Mouse (Mus musculus): ENCODE measurements around the gene Rgl1. TPM values are rescaled to one million over a fixed set of nuclear protein-coding genes. Genes with fewer than 3 reads are reported as not detected.
"Not testable (repeated sequence)": the region's sequence is repeated elsewhere in the genome, so short reads cannot be mapped to it uniquely, and the experiment has no call there.

The Rgl1 gene
- polyA plus RNA-seq, 1 experiment from 2014 or later: 54.1 TPM

- Histone ChIP-seq H3K4me1 (peaks cover 27% of the 10 kb centered on the region), H3K4me3 (no peak overlapping the region), H3K36me3 (no peaks in the 10 kb centered on the region), H3K9me3 (no peaks in the 10 kb centered on the region), H3K27me3 (replicated peaks) (no peaks in the 10 kb centered on the region), H3K27ac (replicated peaks) (no peak overlapping the region), H3K4me2 (no peak overlapping the region), H3K9ac (no peak overlapping the region)
- no peak for ATAC-seq (ENCODE audit: extremely low read depth, insufficient number of reproducible peaks, low FRiP score, low TSS enrichment)
- whole genome bisulfite sequencing: 86% methylated on average over 1 of the region's 1 CpGs
These were observed 114.7 kb downstream of the Rgl1 start for GRCm38 (mm10) chr1:152651495-152651874.

GRCm38 (mm10) chr1:152650856-152651494, 115.2 kb downstream of the Rgl1 start:
- Histone ChIP-seq H3K9ac (no peak overlapping the region), H3K36me3 (no peaks in the 10 kb centered on the region), H3K27ac (replicated peaks) (no peak overlapping the region), H3K27me3 (replicated peaks) (no peaks in the 10 kb centered on the region), H3K4me1 (peaks cover 27% of the 10 kb centered on the region), H3K4me3 (no peak overlapping the region), H3K9me3 (no peaks in the 10 kb centered on the region), H3K4me2 (no peak overlapping the region)
- ATAC-seq (ENCODE audit: extremely low read depth, insufficient number of reproducible peaks, low FRiP score, low TSS enrichment): peak; percentile 19; the same call in 1 of the 2 replicates
- 83% methylated on average over 6 of the region's 6 CpGs for WGBS

GRCm38 (mm10) chr1:152648052-152648451, 118.1 kb downstream of the Rgl1 start:
- Histone ChIP-seq H3K27ac (replicated peaks) (no peak overlapping the region), H3K4me3 (no peak overlapping the region), H3K4me1 (peaks cover 27% of the 10 kb centered on the region), H3K36me3 (no peaks in the 10 kb centered on the region), H3K27me3 (replicated peaks) (no peaks in the 10 kb centered on the region), H3K4me2 (no peak overlapping the region), H3K9me3 (no peaks in the 10 kb centered on the region), H3K9ac (no peak overlapping the region)
- ATAC-seq (ENCODE audit: extremely low read depth, insufficient number of reproducible peaks, low FRiP score, low TSS enrichment): no peak
- WGBS: 61% methylated on average over 5 of the region's 5 CpGs

GRCm38 (mm10) chr1:152642207-152642606, 123.9 kb downstream of the Rgl1 start:
- WGBS: 80% methylated on average over 10 of the region's 10 CpGs
- not testable (repeated sequence) for H3K27me3 ChIP-seq (replicated peaks); H3K9me3 ChIP-seq; H3K4me2 ChIP-seq; H3K4me3 ChIP-seq; H3K9ac ChIP-seq; H3K36me3 ChIP-seq; ATAC-seq (ENCODE audit: extremely low read depth, insufficient number of reproducible peaks, low FRiP score, low TSS enrichment); H3K27ac ChIP-seq (replicated peaks)
- peaks cover 22% of the 10 kb centered on the region for H3K4me1 ChIP-seq

GRCm38 (mm10) chr1:152640195-152640981, 125.8 kb downstream of the Rgl1 start:
- Histone ChIP-seq H3K36me3 (no peaks in the 10 kb centered on the region), H3K9me3 (no peaks in the 10 kb centered on the region), H3K9ac (peak overlapping the region; percentile 42; the same call in 1 of the 2 replicates), H3K4me3 (no peak overlapping the region), H3K27ac (replicated peaks) (peak overlapping the region; percentile 92), H3K4me2 (peak overlapping the region; percentile 18), H3K4me1 (peaks cover 27% of the 10 kb centered on the region), H3K27me3 (replicated peaks) (no peaks in the 10 kb centered on the region)
- 32% methylated on average over 11 of the region's 11 CpGs for WGBS
- peak; percentile 71; the same call in 1 of the 2 replicates for ATAC-seq (ENCODE audit: extremely low read depth, insufficient number of reproducible peaks, low FRiP score, low TSS enrichment)

- Histone ChIP-seq H3K36me3 (no peaks in the 10 kb centered on the region), H3K27ac (replicated peaks) (no peak overlapping the region), H3K4me2 (no peak overlapping the region), H3K4me3 (no peak overlapping the region), H3K4me1 (peaks cover 27% of the 10 kb centered on the region), H3K9ac (no peak overlapping the region), H3K27me3 (replicated peaks) (no peaks in the 10 kb centered on the region), H3K9me3 (no peaks in the 10 kb centered on the region)
- no peak for ATAC-seq (ENCODE audit: extremely low read depth, insufficient number of reproducible peaks, low FRiP score, low TSS enrichment)
- WGBS: 83% methylated on average over 7 of the region's 7 CpGs
These were observed 126.8 kb downstream of the Rgl1 start for GRCm38 (mm10) chr1:152639344-152639743.

- WGBS: 75% methylated on average over 5 of the region's 5 CpGs
These were observed 131.5 kb downstream of the Rgl1 start for GRCm38 (mm10) chr1:152634638-152635037.

GRCm38 (mm10) chr1:152629780-152630179, 136.4 kb downstream of the Rgl1 start:
- no peak overlapping the region for H3K9ac ChIP-seq
- no peak overlapping the region for H3K27ac ChIP-seq (replicated peaks)
- H3K36me3 ChIP-seq: no peaks in the 10 kb centered on the region
- no peaks in the 10 kb centered on the region for H3K27me3 ChIP-seq (replicated peaks)
- 78% methylated on average over 3 of the region's 3 CpGs for WGBS
- ATAC-seq (ENCODE audit: extremely low read depth, insufficient number of reproducible peaks, low FRiP score, low TSS enrichment): no peak
- no peak overlapping the region for H3K4me3 ChIP-seq
- no peaks in the 10 kb centered on the region for H3K9me3 ChIP-seq
- H3K4me1 ChIP-seq: peaks cover 16% of the 10 kb centered on the region
- no peak overlapping the region for H3K4me2 ChIP-seq

More at GRCm38 (mm10) chr1:152634638-152635037, 131.5 kb downstream of the Rgl1 start:
- Histone ChIP-seq H3K4me1 (peaks cover 5% of the 10 kb centered on the region), H3K27me3 (replicated peaks) (no peaks in the 10 kb centered on the region), H3K36me3 (no peaks in the 10 kb centered on the region), H3K4me3 (no peak overlapping the region), H3K9ac (no peak overlapping the region), H3K27ac (replicated peaks) (no peak overlapping the region), H3K9me3 (no peaks in the 10 kb centered on the region), H3K4me2 (no peak overlapping the region)
- ATAC-seq (ENCODE audit: extremely low read depth, insufficient number of reproducible peaks, low FRiP score, low TSS enrichment): no peak

GRCm38 (mm10) chr1:152625651-152626050, 140.5 kb downstream of the Rgl1 start:
- Histone ChIP-seq H3K9me3 (no peaks in the 10 kb centered on the region), H3K27me3 (replicated peaks) (no peaks in the 10 kb centered on the region), H3K4me2 (peak overlapping the region; percentile 80), H3K27ac (replicated peaks) (peak overlapping the region; percentile 98), H3K4me1 (peaks cover 47% of the 10 kb centered on the region), H3K36me3 (peaks cover 13% of the 10 kb centered on the region; the same call in 1 of the 2 replicates), H3K9ac (peak overlapping the region; percentile 95), H3K4me3 (peak overlapping the region; percentile 73)
- ATAC-seq (ENCODE audit: extremely low read depth, insufficient number of reproducible peaks, low FRiP score, low TSS enrichment): no peak

GRCm38 (mm10) chr1:152624644-152625454, 141.3 kb downstream of the Rgl1 start:
- WGBS: under 1% methylated on average over 61 of the region's 61 CpGs
- no peaks in the 10 kb centered on the region for H3K27me3 ChIP-seq (replicated peaks)
- no peaks in the 10 kb centered on the region for H3K9me3 ChIP-seq
- H3K36me3 ChIP-seq: peaks cover 20% of the 10 kb centered on the region; the same call in 1 of the 2 replicates
- peak overlapping the region; percentile 95 for H3K9ac ChIP-seq
- H3K4me1 ChIP-seq: peaks cover 55% of the 10 kb centered on the region
- peak; percentile 64; the same call in 1 of the 2 replicates for ATAC-seq (ENCODE audit: extremely low read depth, insufficient number of reproducible peaks, low FRiP score, low TSS enrichment)
- peak overlapping the region; percentile 98 for H3K27ac ChIP-seq (replicated peaks)
- peak overlapping the region; percentile 73 for H3K4me3 ChIP-seq
- H3K4me2 ChIP-seq: peak overlapping the region; percentile 80
